Mouse (Mus musculus) forebrain, embryonic 16.5 days (tissue): ENCODE data around the gene Sema5b. TPM values are rescaled to one million over a fixed set of nuclear protein-coding genes. Genes with fewer than 3 reads are reported as not detected.
"Not testable (repeated sequence)": the region's sequence is repeated elsewhere in the genome, so short reads cannot be mapped to it uniquely, and the experiment has no call there.

Source experiments
- ATAC-seq: fragments of 200-750 bp; cut with Nextera tagmentation; 2 replicates; pipeline ENCODE4 v1.8.0; 2017; ENCODE audit warnings: mild to moderate bottlenecking, moderate library complexity
- H3K27ac ChIP-seq: fragments of 300-500 bp; sonication (generic); 2 replicates; pipeline ENCODE4 v1.5.1; 2014; ENCODE audit warnings: low read length, control low read depth
- H3K27me3 ChIP-seq: fragments of 300-500 bp; sonication (generic); replicated peaks from 2 replicates; pipeline ENCODE4 v1.6.1; 2014; ENCODE audit warnings: low read length; ENCODE audit not compliant: control insufficient read depth, insufficient read depth
- H3K36me3 ChIP-seq: fragments of 300-500 bp; sonication (generic); 2 replicates; pipeline ENCODE4 v1.6.1; 2014; ENCODE audit not compliant: control insufficient read depth, insufficient read depth
- H3K4me1 ChIP-seq: fragments of 300-500 bp; sonication (generic); replicated peaks from 2 replicates; pipeline ENCODE4 v1.6.1; 2014; ENCODE audit warnings: low read length; ENCODE audit not compliant: control insufficient read depth, insufficient read depth
- H3K4me2 ChIP-seq: fragments of 300-500 bp; sonication (generic); 2 replicates; pipeline ENCODE4 v1.6.1; 2014; ENCODE audit warnings: mild to moderate bottlenecking, low read length, control low read depth
- H3K4me3 ChIP-seq: fragments of 300-500 bp; sonication (generic); replicated peaks from 2 replicates; pipeline ENCODE4 v1.5.1; 2014; ENCODE audit warnings: mild to moderate bottlenecking, low read length, control low read depth
- H3K9ac ChIP-seq: fragments of 300-500 bp; sonication (generic); replicated peaks from 2 replicates; pipeline ENCODE4 v1.6.1; 2014; ENCODE audit warnings: low read depth, low read length, control low read depth
- H3K9me3 ChIP-seq: fragments of 300-500 bp; sonication (generic); 2 replicates; pipeline ENCODE4 v1.6.1; 2016; ENCODE audit warnings: low read length; ENCODE audit not compliant: control insufficient read depth
- WGBS: fragments of 180-500 bp; shearing (Covaris S2); extraction: QIAGEN DNeasy Blood & Tissue Kit; methylation state at CpG from one replicate; pipeline ENCODE4 v1.1.7; 2014; 5-methylcytosine and 5-hydroxymethylcytosine counted together
- polyA plus RNA-seq: library from polyadenylated mRNA; unstranded; fragments of >200 nt; fragmentation: Nextera tagmentation; extraction: Ambion mirVana; gene quantifications from 2 replicates; pipeline ENCODE4 v1.2.1, GENCODE M21; 2015

Gene Sema5b
- polyA plus RNA-seq, 1 experiment from 2014 or later, result 30.1 TPM

DNA sequence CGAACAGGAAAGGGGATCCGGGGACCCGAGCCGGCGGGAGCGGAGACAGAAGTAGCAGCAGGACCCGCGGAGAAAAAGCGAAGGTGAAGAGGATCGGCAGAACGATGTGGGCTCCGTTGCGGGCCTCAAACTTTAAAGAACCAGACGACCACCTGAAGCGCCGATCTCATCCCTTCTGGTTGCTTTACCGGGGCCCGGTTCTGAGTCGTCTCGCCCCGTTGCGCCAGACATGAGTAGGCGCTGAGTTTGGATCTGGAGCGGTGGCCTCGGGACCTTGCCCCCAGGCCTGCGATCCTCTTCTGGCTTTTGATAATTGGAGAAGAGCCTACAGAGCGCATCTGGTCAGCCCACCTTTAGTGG is 1.5 kb downstream of the Sema5b start:
- peaks cover 26% of the 10 kb centered on the region for H3K4me1 ChIP-seq
- under 1% methylated on average over 26 of the region's 27 CpGs for WGBS
- ATAC-seq, result no peak

DNA sequence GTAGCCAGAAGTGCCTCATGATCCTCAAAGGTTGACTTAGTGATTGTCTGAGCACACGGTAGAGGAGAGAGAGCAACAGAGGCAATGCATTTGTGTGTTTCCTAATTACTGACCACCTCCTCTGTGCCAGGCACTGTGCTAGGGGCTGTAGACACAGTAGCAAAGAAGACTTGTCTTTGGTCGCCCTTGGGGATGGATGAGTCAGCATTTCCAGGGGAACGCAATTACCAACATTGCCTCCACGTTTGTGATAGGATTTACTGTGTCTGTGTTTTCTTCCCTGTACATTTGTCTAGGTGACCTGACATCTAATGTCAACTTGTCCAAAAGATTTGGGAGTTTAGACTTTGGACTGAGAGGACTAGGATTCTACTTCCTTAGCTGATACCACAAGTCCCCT is 4.8 kb downstream of the Sema5b start:
- H3K36me3 ChIP-seq, result no peaks in the 10 kb centered on the region
- peaks cover 13% of the 10 kb centered on the region for H3K4me1 ChIP-seq
- no peaks in the 10 kb centered on the region for H3K9me3 ChIP-seq
- H3K4me2 ChIP-seq, result no peak overlapping the region
- ATAC-seq, result no peak
- no peaks in the 10 kb centered on the region for H3K27me3 ChIP-seq
- 86% methylated on average over 4 of the region's 4 CpGs for WGBS
- H3K9ac ChIP-seq, result no peak overlapping the region
- no peak overlapping the region for H3K4me3 ChIP-seq
- no peak overlapping the region for H3K27ac ChIP-seq

More for the DNA sequence above, 1.5 kb downstream of the Sema5b start:
- Histone ChIP-seq H3K27ac (no peak overlapping the region; the same call in 1 of the 2 replicates), H3K9me3 (no peaks in the 10 kb centered on the region), H3K36me3 (no peaks in the 10 kb centered on the region), H3K9ac (peak overlapping the region; percentile 91), H3K4me2 (peak overlapping the region; percentile 94), H3K27me3 (no peaks in the 10 kb centered on the region), H3K4me3 (peak overlapping the region; percentile 83)

DNA sequence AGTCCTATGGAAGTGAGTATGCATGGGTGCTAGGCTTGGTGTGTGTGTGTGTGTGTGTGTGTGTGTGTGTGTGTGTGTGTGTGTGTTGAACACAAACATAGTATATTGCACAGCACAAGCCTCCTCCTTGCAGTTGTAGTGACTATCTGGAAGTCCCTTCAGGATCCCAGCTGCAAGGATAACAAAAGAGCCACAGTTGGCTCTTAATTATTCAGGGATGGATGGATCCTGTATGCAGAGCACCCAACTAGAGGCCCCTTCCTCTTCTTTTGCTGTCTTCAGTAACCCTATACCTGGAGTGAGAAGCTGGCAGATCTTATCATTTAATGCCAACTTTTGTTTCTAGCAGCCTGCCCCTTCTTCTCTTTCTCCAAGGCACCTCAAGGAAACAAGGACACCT is 7.0 kb downstream of the Sema5b start:
- Histone ChIP-seq H3K9ac (no peak overlapping the region), H3K9me3 (no peaks in the 10 kb centered on the region), H3K4me3 (no peak overlapping the region), H3K27me3 (no peaks in the 10 kb centered on the region), H3K27ac (no peak overlapping the region), H3K4me2 (no peak overlapping the region), H3K36me3 (no peaks in the 10 kb centered on the region), H3K4me1 (peaks cover 8% of the 10 kb centered on the region)
- no peak for ATAC-seq

GRCm38 (mm10) chr16:35549354-35549753 is 8.4 kb downstream of the Sema5b start:
- Histone ChIP-seq H3K4me3 (no peak overlapping the region), H3K27me3 (no peaks in the 10 kb centered on the region), H3K4me1 (peaks cover 3% of the 10 kb centered on the region; the same call in 1 of the 2 replicates), H3K27ac (no peak overlapping the region), H3K9ac (no peak overlapping the region), H3K4me2 (no peak overlapping the region), H3K9me3 (no peaks in the 10 kb centered on the region), H3K36me3 (no peaks in the 10 kb centered on the region)
- 76% methylated on average over 2 of the region's 2 CpGs for WGBS
- no peak for ATAC-seq

GRCm38 (mm10) chr16:35555596-35556482 is 14.9 kb downstream of the Sema5b start:
- H3K4me1 ChIP-seq, result peaks cover 16% of the 10 kb centered on the region
- ATAC-seq, result peak; percentile 26
- H3K27ac ChIP-seq, result no peak overlapping the region
- no peak overlapping the region for H3K4me2 ChIP-seq
- no peaks in the 10 kb centered on the region for H3K9me3 ChIP-seq
- 63% methylated on average over 15 of the region's 15 CpGs for WGBS
- H3K9ac ChIP-seq, result no peak overlapping the region
- H3K36me3 ChIP-seq, result no peaks in the 10 kb centered on the region
- H3K27me3 ChIP-seq, result no peaks in the 10 kb centered on the region
- H3K4me3 ChIP-seq, result no peak overlapping the region

GRCm38 (mm10) chr16:35557038-35557437 is 16.1 kb downstream of the Sema5b start:
- H3K4me1 ChIP-seq, result peaks cover 14% of the 10 kb centered on the region
- no peaks in the 10 kb centered on the region for H3K27me3 ChIP-seq
- no peak overlapping the region for H3K27ac ChIP-seq
- WGBS, result 81% methylated on average over 6 of the region's 6 CpGs
- H3K9me3 ChIP-seq, result no peaks in the 10 kb centered on the region
- no peak overlapping the region for H3K9ac ChIP-seq
- no peaks in the 10 kb centered on the region for H3K36me3 ChIP-seq
- no peak overlapping the region for H3K4me2 ChIP-seq
- ATAC-seq, result no peak
- H3K4me3 ChIP-seq, result no peak overlapping the region

GRCm38 (mm10) chr16:35561541-35561940 is 20.6 kb downstream of the Sema5b start:
- Histone ChIP-seq H3K4me3 (no peak overlapping the region), H3K36me3 (no peaks in the 10 kb centered on the region), H3K4me1 (peaks cover 18% of the 10 kb centered on the region), H3K4me2 (no peak overlapping the region), H3K27me3 (no peaks in the 10 kb centered on the region), H3K27ac (no peak overlapping the region), H3K9ac (no peak overlapping the region), H3K9me3 (no peaks in the 10 kb centered on the region)
- 53% methylated on average over 6 of the region's 6 CpGs for WGBS
- 0 out of 2 replicates have a peak, but pooled peaks have one; percentile 10 for ATAC-seq

DNA sequence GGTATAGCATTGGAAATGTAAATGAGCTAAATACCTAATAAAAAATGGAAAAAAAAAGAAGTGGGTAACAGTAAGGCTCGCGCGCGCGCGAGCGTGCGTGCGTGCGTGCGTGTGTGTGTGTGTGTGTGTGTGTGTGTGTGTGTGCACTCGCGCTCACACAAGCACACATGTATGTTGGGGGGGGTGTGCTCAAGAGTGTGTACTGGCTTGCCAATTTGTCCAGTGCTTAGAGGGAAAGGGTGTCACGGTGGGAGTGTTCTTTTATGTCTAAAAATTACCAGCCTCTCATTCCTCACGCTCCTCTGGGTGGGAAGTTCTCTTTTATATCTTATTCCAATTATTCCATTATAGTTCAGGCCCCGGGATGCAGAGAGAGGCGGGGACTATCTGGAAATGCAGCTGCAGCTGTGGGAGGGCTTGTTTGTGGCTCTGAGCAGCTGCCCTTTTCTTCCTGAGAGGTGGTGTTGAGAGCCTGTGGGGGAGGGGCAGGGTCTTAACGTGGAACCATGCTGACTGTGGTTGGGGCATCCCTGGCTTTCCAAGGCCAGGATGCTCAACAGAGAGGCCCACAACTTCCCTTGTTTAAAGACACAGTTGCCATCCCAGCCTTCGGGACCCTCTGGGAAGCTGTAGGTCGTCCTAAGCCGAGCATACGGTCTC is 23.4 kb downstream of the Sema5b start:
- Histone ChIP-seq H3K4me2 (peak overlapping the region; percentile 28), H3K27me3 (no peaks in the 10 kb centered on the region), H3K4me3 (no peak overlapping the region), H3K9me3 (no peaks in the 10 kb centered on the region), H3K36me3 (no peaks in the 10 kb centered on the region), H3K4me1 (peaks cover 35% of the 10 kb centered on the region), H3K27ac (peak overlapping the region; percentile 71), H3K9ac (0 out of 2 replicates have a peak overlapping the region, but pooled peaks have one; percentile 26)
- ATAC-seq, result peak; percentile 80
- 27% methylated on average over 22 of the region's 22 CpGs for WGBS

DNA sequence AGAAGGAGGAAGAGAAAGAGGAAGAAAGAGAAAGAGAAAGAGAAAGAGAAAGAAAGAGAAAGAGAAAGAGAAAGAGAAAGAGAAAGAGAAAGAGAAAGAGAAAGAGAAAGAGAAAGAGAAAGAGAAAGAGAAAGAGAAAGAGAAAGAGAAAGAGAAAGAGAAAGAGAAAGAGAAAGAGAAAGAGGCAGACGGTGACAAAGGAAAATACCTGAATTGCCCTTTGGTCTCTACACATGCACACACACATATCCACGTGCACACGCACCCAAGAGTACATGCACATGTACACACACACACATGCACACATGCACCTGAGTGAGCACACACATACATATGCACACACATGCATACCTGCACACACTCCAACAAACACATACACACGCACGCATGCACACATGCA is 24.7 kb downstream of the Sema5b start:
- H3K9me3 ChIP-seq, H3K36me3 ChIP-seq, H3K4me3 ChIP-seq, H3K9ac ChIP-seq, H3K4me2 ChIP-seq, H3K27ac ChIP-seq, ATAC-seq, H3K27me3 ChIP-seq: not testable (repeated sequence)
- 96% methylated on average over 5 of the region's 5 CpGs for WGBS
- peaks cover 43% of the 10 kb centered on the region for H3K4me1 ChIP-seq
